Mouse (Mus musculus): Measurements from ENCODE around the gene Apol8. TPM values are rescaled to one million over a fixed set of nuclear protein-coding genes. Genes with fewer than 3 reads are reported as not detected.

Gene Apol8
- total and polyA plus RNA-seq, 2 experiments from 2014 or later: 0.44 to 2.0 TPM

- ATAC-seq (no peak), DNase-seq (no peak)
- 92% methylated on average over 13 of the region's 13 CpGs for WGBS
- H3K4me1 ChIP-seq (ENCODE audit: insufficient read depth): no peaks in the 10 kb centered on the region
- H3K36me3 ChIP-seq (ENCODE audit: insufficient read depth): peaks cover 32% of the 10 kb centered on the region
- H3K27ac ChIP-seq (ENCODE audit: low read depth, low read length): no peak overlapping the region
- H3K9ac ChIP-seq: no peak overlapping the region
- no peak overlapping the region for H3K4me3 ChIP-seq (ENCODE audit: low read depth, low read length)
- H3K4me2 ChIP-seq (ENCODE audit: low read depth): no peak overlapping the region
- no peak for TF ChIP-seq CTCF (IDR thresholded peaks at IDR 0.05; ENCODE audit: low read depth)
- H3K27me3 ChIP-seq (ENCODE audit: insufficient read depth, low read length): no peaks in the 10 kb centered on the region
- H3K9me3 ChIP-seq (ENCODE audit: low read length): no peaks in the 10 kb centered on the region
These were observed 37.5 kb upstream of the Apol8 start for GRCm38 (mm10) chr15:77794138-77794907.

- no peak overlapping the region for H3K4me3 ChIP-seq (ENCODE audit: low read depth, low read length)
- no peaks in the 10 kb centered on the region for H3K9me3 ChIP-seq (ENCODE audit: low read length)
- DNase-seq: no peak
- 92% methylated on average over 7 of the region's 7 CpGs for WGBS
- H3K36me3 ChIP-seq (ENCODE audit: insufficient read depth): peaks cover 40% of the 10 kb centered on the region
- no peaks in the 10 kb centered on the region for H3K27me3 ChIP-seq (ENCODE audit: insufficient read depth, low read length)
- H3K4me2 ChIP-seq (ENCODE audit: low read depth): no peak overlapping the region
- no peak overlapping the region for H3K27ac ChIP-seq (ENCODE audit: low read depth, low read length)
- no peak overlapping the region for H3K9ac ChIP-seq
- TF ChIP-seq CTCF (IDR thresholded peaks at IDR 0.05; ENCODE audit: low read depth): no peak
- H3K4me1 ChIP-seq (ENCODE audit: insufficient read depth): no peaks in the 10 kb centered on the region
- ATAC-seq: no peak
These were observed 36.8 kb upstream of the Apol8 start for GRCm38 (mm10) chr15:77793554-77793953.

- H3K27ac ChIP-seq (ENCODE audit: low read depth, low read length): no peak overlapping the region
These were observed 36.3 kb upstream of the Apol8 start for GRCm38 (mm10) chr15:77793094-77793493.

GRCm38 (mm10) chr15:77792056-77792455 is 35.3 kb upstream of the Apol8 start:
- Histone ChIP-seq H3K36me3 (ENCODE audit: insufficient read depth) (peaks cover 48% of the 10 kb centered on the region), H3K27me3 (ENCODE audit: insufficient read depth, low read length) (no peaks in the 10 kb centered on the region), H3K4me3 (ENCODE audit: low read depth, low read length) (no peak overlapping the region), H3K27ac (ENCODE audit: low read depth, low read length) (no peak overlapping the region), H3K4me2 (ENCODE audit: low read depth) (no peak overlapping the region), H3K4me1 (ENCODE audit: insufficient read depth) (no peaks in the 10 kb centered on the region), H3K9ac (no peak overlapping the region), H3K9me3 (ENCODE audit: low read length) (no peaks in the 10 kb centered on the region)
- no peak for TF ChIP-seq CTCF (IDR thresholded peaks at IDR 0.05; ENCODE audit: low read depth)
- 68% methylated on average over 9 of the region's 9 CpGs for WGBS
- DNase-seq: no peak
- ATAC-seq: no peak

More at GRCm38 (mm10) chr15:77793094-77793493, 36.3 kb upstream of the Apol8 start:
- Histone ChIP-seq H3K9me3 (ENCODE audit: low read length) (no peaks in the 10 kb centered on the region), H3K36me3 (ENCODE audit: insufficient read depth) (peaks cover 44% of the 10 kb centered on the region), H3K27me3 (ENCODE audit: insufficient read depth, low read length) (no peaks in the 10 kb centered on the region), H3K4me1 (ENCODE audit: insufficient read depth) (no peaks in the 10 kb centered on the region), H3K4me3 (ENCODE audit: low read depth, low read length) (no peak overlapping the region), H3K9ac (no peak overlapping the region), H3K4me2 (ENCODE audit: low read depth) (no peak overlapping the region)
- TF ChIP-seq CTCF (IDR thresholded peaks at IDR 0.05; ENCODE audit: low read depth): no peak
- no peak for ATAC-seq
- no peak for DNase-seq
- 91% methylated on average over 4 of the region's 4 CpGs for WGBS

- no peaks in the 10 kb centered on the region for H3K27me3 ChIP-seq (ENCODE audit: insufficient read depth, low read length)
- WGBS: 85% methylated on average over 21 of the region's 21 CpGs
- DNase-seq: no peak
- no peak overlapping the region for H3K27ac ChIP-seq (ENCODE audit: low read depth, low read length)
- H3K4me1 ChIP-seq (ENCODE audit: insufficient read depth): no peaks in the 10 kb centered on the region
- H3K9me3 ChIP-seq (ENCODE audit: low read length): no peaks in the 10 kb centered on the region
- H3K4me2 ChIP-seq (ENCODE audit: low read depth): no peak overlapping the region
- H3K4me3 ChIP-seq (ENCODE audit: low read depth, low read length): no peak overlapping the region
- TF ChIP-seq CTCF (IDR thresholded peaks at IDR 0.05; ENCODE audit: low read depth): no peak
- ATAC-seq: no peak
- no peak overlapping the region for H3K9ac ChIP-seq
- H3K36me3 ChIP-seq (ENCODE audit: insufficient read depth): peaks cover 59% of the 10 kb centered on the region
These were observed 34.0 kb upstream of the Apol8 start for GRCm38 (mm10) chr15:77790656-77791405.

GRCm38 (mm10) chr15:77789186-77789585 is 32.4 kb upstream of the Apol8 start:
- Histone ChIP-seq H3K36me3 (ENCODE audit: insufficient read depth) (peaks cover 71% of the 10 kb centered on the region), H3K27me3 (ENCODE audit: insufficient read depth, low read length) (no peaks in the 10 kb centered on the region), H3K4me2 (ENCODE audit: low read depth) (no peak overlapping the region), H3K9ac (no peak overlapping the region), H3K9me3 (ENCODE audit: low read length) (no peaks in the 10 kb centered on the region), H3K27ac (ENCODE audit: low read depth, low read length) (no peak overlapping the region), H3K4me1 (ENCODE audit: insufficient read depth) (no peaks in the 10 kb centered on the region), H3K4me3 (ENCODE audit: low read depth, low read length) (no peak overlapping the region)
- WGBS: 83% methylated on average over 3 of the region's 3 CpGs
- TF ChIP-seq CTCF (IDR thresholded peaks at IDR 0.05; ENCODE audit: low read depth): no peak
- no peak for DNase-seq
- ATAC-seq: no peak

- peaks cover 74% of the 10 kb centered on the region for H3K36me3 ChIP-seq (ENCODE audit: insufficient read depth)
- H3K4me3 ChIP-seq (ENCODE audit: low read depth, low read length): no peak overlapping the region
- H3K27me3 ChIP-seq (ENCODE audit: insufficient read depth, low read length): no peaks in the 10 kb centered on the region
- H3K27ac ChIP-seq (ENCODE audit: low read depth, low read length): no peak overlapping the region
- ATAC-seq (peak; percentile 70), DNase-seq (peak; percentile 33)
- WGBS: 66% methylated on average over 6 of the region's 6 CpGs
- no peaks in the 10 kb centered on the region for H3K4me1 ChIP-seq (ENCODE audit: insufficient read depth)
- H3K9me3 ChIP-seq (ENCODE audit: low read length): no peaks in the 10 kb centered on the region
- no peak for TF ChIP-seq CTCF (IDR thresholded peaks at IDR 0.05; ENCODE audit: low read depth)
- H3K9ac ChIP-seq: no peak overlapping the region
- no peak overlapping the region for H3K4me2 ChIP-seq (ENCODE audit: low read depth)
These were observed 31.6 kb upstream of the Apol8 start for GRCm38 (mm10) chr15:77788356-77788755.

Measured in forebrain, postnatal 0 days (tissue).